ENCODE assay signal across 8 mouse cellular contexts in the genomic region with DNA sequence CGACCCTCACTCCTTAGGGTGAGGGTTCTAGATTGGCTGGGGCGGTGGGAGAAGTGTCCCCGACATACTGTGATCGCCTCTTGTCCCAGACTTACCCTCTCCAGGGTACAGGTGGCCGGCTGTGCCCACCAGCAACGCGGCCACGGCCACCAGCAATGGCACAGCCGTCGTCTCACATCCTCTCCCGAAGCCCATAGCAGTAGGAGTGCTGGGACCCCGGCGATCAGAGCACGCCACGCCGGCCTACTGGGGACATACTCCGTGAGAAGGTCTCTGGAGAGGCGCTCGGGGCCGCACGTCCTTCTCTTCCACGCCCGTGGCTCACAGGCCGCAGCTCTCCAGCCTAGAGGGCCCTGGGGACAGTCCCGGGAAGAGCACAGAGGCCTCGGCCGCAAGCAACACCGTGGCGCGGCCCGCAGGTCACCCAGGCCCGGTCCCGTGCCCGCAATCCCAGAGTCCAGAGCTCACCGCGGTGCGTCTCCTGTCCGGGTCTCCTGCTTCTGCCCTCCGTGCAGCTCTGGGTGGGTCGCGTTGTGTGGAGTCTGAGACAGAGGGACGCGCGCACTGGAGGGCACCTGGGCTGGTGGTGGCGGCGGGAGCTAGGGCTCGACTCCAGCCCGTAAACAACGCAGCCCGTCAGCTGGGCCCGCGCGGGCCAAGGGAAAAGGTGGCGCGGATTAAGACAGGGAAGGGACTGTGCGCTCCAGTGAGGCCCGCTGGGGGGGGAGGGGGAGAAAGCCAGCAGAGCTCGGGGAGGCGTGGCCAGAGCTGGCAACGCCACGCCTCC. TPM values are rescaled to one million over a fixed set of nuclear protein-coding genes. Genes with fewer than 3 reads are reported as not detected.
DNase-seq lines count a peak whose midpoint lies in the region; ATAC-seq and TF ChIP-seq lines count a peak whose summit lies in the region.

A gene (minus strand): TSS at position 684 of the 787 bp plus-strand sequence.

- peak within 1 kb of the TSS; percentile 75 for H3K27ac ChIP-seq in lung, embryonic 14.5 days (ENCODE audit: low read depth)

- peak within 1 kb of the TSS; percentile 91 for H3K9ac ChIP-seq in lung, embryonic 14.5 days

- peak within 1 kb of the TSS; percentile 89 for H3K4me3 ChIP-seq in lung, embryonic 14.5 days (ENCODE audit: low read depth, low read length)

- no peaks in the 10 kb centered on the region for H3K27me3 ChIP-seq in lung, embryonic 14.5 days (ENCODE audit: insufficient read depth, low read length)

- TF ChIP-seq CTCF in lung, embryonic 14.5 days (IDR thresholded peaks at IDR 0.05; ENCODE audit: low read depth), result no peak

- H3K4me2 ChIP-seq in lung, embryonic 14.5 days, result peak within 1 kb of the TSS; percentile 75

- H3K4me1 ChIP-seq in lung, embryonic 14.5 days (ENCODE audit: insufficient read depth), result peaks cover 5% of the 10 kb centered on the region; the same call in 1 of the 2 replicates

- peak; percentile 97 for DNase-seq in Muller cell, postnatal 12 days (ENCODE audit: inconsistent ontology term)
- peak; percentile 94 for DNase-seq in cerebellum, adult 9-10 months
- peak; percentile 87 to 92 for DNase-seq in layer of hippocampus, adult 8-10 months (ENCODE audit: low spot score in 2 of 2)
- peak; percentile 95 for DNase-seq in lung, embryonic 14.5 days
- peak; percentile 82 for DNase-seq in testis, postnatal 14 days (ENCODE audit: low spot score)

- ATAC-seq in frontal cortex, adult (ENCODE audit: low TSS enrichment), result peak; percentile 92
- ATAC-seq in hematopoietic stem cell, adult 5-6 weeks (replicated peaks in 1 of 2; ENCODE audit: insufficient read depth in 1 of 2, low FRiP score in 2 of 2, low TSS enrichment in 1 of 2, low read depth in 1 of 2, poor library complexity in 2 of 2, severe bottlenecking in 2 of 2), result peak; percentile 84 to 95
- ATAC-seq in lung, embryonic 14.5 days (ENCODE audit: insufficient read depth), result peak; percentile 96
- peak; percentile 86 for ATAC-seq in neutrophil, adult 5-6 weeks (ENCODE audit: extremely low read depth, insufficient number of reproducible peaks, low FRiP score, poor library complexity, severe bottlenecking)

- WGBS in lung, embryonic 14.5 days, result under 1% methylated on average over 50 of the region's 61 CpGs

- no peaks in the 10 kb centered on the region for H3K9me3 ChIP-seq in lung, embryonic 14.5 days (ENCODE audit: low read depth, low read length)

- no peaks in the 10 kb centered on the region for H3K36me3 ChIP-seq in lung, embryonic 14.5 days (ENCODE audit: insufficient read depth)

RNA-seq across cellular contexts. Expression of the gene that starts here (rescaled TPM):
- total RNA-seq in hematopoietic stem cell, adult 5-6 weeks (2017), result 15.3 and 19.0 TPM in 2 replicates
- 10 to 100 TPM; 49.8 to 58.2 (median 50.7) TPM for total RNA-seq in layer of hippocampus, adult 8-10 months (2022)
- polyA plus RNA-seq in lung, embryonic 14.5 days (2014; fragmentation: Nextera tagmentation; extraction: Ambion mirVana), result 35.5 and 39.4 TPM in 2 replicates
- 28.7 and 32.2 TPM in 2 replicates for total RNA-seq in neutrophil, adult 5-6 weeks (2017)

Comparison
In these comparisons a context has a peak if more than half of its experiments do, and no peak if none do; other contexts are left out.
1. Peak in every context shown above with its lines: DNase-seq, ATAC-seq, H3K4me3 ChIP-seq and H3K27ac ChIP-seq.